Mouse (Mus musculus): ENCODE measurements at regions not wholly inside any gene's neighbourhood (a gene's known extent, or its start where the extent isn't known, plus 50 kb on each side); places are given as distances from the start of the nearest gene placed in this dataset.

DNA sequence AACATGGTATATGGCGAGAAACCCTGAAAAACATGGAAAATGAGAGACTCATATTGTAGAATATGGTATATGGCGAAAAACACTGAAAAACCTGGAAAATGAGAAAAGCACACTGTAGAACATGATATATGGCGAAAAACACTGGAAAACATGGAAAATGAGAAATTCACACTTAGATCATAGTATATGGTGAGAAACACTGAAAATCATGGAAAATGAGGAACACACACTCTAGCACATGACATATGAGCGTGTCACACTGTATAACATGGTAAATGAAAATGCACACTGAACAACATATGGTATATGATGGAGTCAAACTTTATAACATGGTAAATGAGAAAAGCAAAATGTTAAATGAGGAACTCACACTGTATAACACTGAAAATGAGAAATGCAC lies 89.6 kb upstream of the Rab39b start:
- no peak for ATAC-seq (ENCODE audit: insufficient read depth)
- H3K27me3 ChIP-seq (ENCODE audit: control insufficient read depth, insufficient read depth, low read length): no peaks in the 10 kb centered on the region
- no peaks in the 10 kb centered on the region for H3K36me3 ChIP-seq (replicated peaks; ENCODE audit: control insufficient read depth, insufficient read depth, low read depth)

DNA sequence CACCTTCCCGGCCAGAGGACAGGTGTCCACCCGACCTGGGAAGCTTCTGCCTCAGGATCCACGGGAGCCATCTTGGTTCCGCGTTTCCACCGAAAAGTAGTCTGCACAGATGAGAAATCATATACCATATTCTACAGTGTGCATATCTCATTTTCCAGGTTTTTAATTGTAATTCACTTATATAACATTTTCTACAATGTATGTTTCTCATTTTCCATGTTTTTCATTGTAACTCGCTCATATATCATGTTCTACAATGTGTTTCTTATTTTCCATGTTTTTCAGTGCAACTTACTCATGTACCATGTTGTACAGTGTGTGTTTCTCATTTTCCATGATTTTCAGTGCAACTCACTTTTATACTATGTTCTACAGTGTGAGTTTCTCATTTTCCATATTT lies 65.4 kb upstream of the Rab39b start:
- Histone ChIP-seq H3K27me3 (ENCODE audit: control insufficient read depth, insufficient read depth, low read length) (no peaks in the 10 kb centered on the region), H3K9me3 (ENCODE audit: control insufficient read depth, low read length) (no peaks in the 10 kb centered on the region), H3K4me3 (ENCODE audit: insufficient read depth in 1 of 2, low read depth in 2 of 2, low read length in 2 of 2) (no peak overlapping the region), H3K4me2 (ENCODE audit: low read depth) (no peak overlapping the region), H3K4me1 (replicated peaks; ENCODE audit: control insufficient read depth in 2 of 2, insufficient read depth in 2 of 2, low read length in 1 of 2) (no peaks in the 10 kb centered on the region), H3K27ac (no peak overlapping the region), H3K9ac (replicated peaks) (no peak overlapping the region), H3K36me3 (replicated peaks; ENCODE audit: control insufficient read depth, insufficient read depth, low read depth) (no peaks in the 10 kb centered on the region)
- DNase-seq (ENCODE audit: low read depth in 3 of 3, low spot score in 3 of 3) (no peak), ATAC-seq (ENCODE audit: insufficient read depth) (no peak)
- 71% methylated on average over 7 of the region's 7 CpGs for WGBS (ENCODE audit: insufficient replicate concordance)
- TF ChIP-seq CTCF (IDR thresholded peaks at IDR 0.05; ENCODE audit: low read depth) (no peak), EP300 (IDR thresholded peaks at IDR 0.05; ENCODE audit: low read depth) (no peak)

More for the DNA sequence above, 89.6 kb upstream of the Rab39b start:
- no peak overlapping the region for H3K4me3 ChIP-seq (ENCODE audit: insufficient read depth in 1 of 2, low read depth in 2 of 2, low read length in 2 of 2)
- H3K4me2 ChIP-seq (ENCODE audit: low read depth): no peak overlapping the region
- no peak overlapping the region for H3K27ac ChIP-seq
- no peak overlapping the region for H3K9ac ChIP-seq (replicated peaks)
- no peaks in the 10 kb centered on the region for H3K4me1 ChIP-seq (replicated peaks; ENCODE audit: control insufficient read depth in 2 of 2, insufficient read depth in 2 of 2, low read length in 1 of 2)
- TF ChIP-seq EP300 (IDR thresholded peaks at IDR 0.05; ENCODE audit: low read depth): no peak
- TF ChIP-seq CTCF (IDR thresholded peaks at IDR 0.05; ENCODE audit: low read depth): no peak
- DNase-seq (ENCODE audit: low read depth in 3 of 3, low spot score in 3 of 3): no peak
- WGBS (ENCODE audit: insufficient replicate concordance): 83% methylated on average over 4 of the region's 4 CpGs
- no peaks in the 10 kb centered on the region; the same call in 1 of the 2 replicates for H3K9me3 ChIP-seq (ENCODE audit: control insufficient read depth, low read length)

All from liver, embryonic 14.5 days (tissue).